Mouse (Mus musculus): Measurements from ENCODE around the gene Tlr4. TPM values are rescaled to one million over a fixed set of nuclear protein-coding genes. Genes with fewer than 3 reads are reported as not detected.

Gene Tlr4
- polyA plus RNA-seq (2016; fragmentation: Nextera tagmentation; extraction: Ambion mirVana): 0.74 and 1.2 TPM in 2 replicates

GRCm38 (mm10) chr4:66827463-66828162 is at the start of gene Tlr4:
TSS of gene Tlr4 (plus strand) at chr4:66827584.
- no peak within 1 kb of the TSS for H3K27ac ChIP-seq (replicated peaks)
- H3K27me3 ChIP-seq: no peaks in the 10 kb centered on the region
- no peak within 1 kb of the TSS for H3K4me2 ChIP-seq (replicated peaks)
- ATAC-seq (ENCODE audit: low FRiP score, low read depth): no peak
- no peak within 1 kb of the TSS for H3K9ac ChIP-seq (replicated peaks)
- WGBS: 78% methylated on average over 11 of the region's 11 CpGs
- no peaks in the 10 kb centered on the region for H3K36me3 ChIP-seq
- H3K4me1 ChIP-seq: no peaks in the 10 kb centered on the region
- no peak within 1 kb of the TSS for H3K4me3 ChIP-seq
- H3K9me3 ChIP-seq: no peaks in the 10 kb centered on the region

DNA sequence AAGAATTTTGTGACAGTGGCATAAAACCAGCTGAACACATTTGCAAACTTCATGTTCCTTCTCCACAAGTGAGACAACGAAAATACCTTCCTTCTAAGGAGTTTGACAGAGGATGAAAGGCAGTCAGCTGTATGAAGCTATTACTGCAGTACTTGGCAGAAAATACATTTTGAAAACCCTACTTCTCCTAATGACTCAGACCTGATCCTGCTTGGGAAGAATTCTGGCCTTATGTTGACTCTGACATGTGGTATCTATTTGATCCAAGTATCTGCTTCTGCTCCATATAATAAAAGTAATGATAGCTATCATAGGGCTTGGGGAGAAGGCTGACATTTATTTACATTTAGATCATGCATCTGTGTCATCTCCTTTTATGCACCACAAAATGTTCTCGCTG is 33.1 kb upstream of the Tlr4 start:
- no peak overlapping the region for H3K9ac ChIP-seq (replicated peaks)
- H3K27ac ChIP-seq (replicated peaks): no peak overlapping the region
- H3K27me3 ChIP-seq: no peaks in the 10 kb centered on the region
- 88% methylated on average over 2 of the region's 2 CpGs for WGBS
- H3K9me3 ChIP-seq: no peaks in the 10 kb centered on the region
- no peak for ATAC-seq (ENCODE audit: low FRiP score, low read depth)
- H3K4me1 ChIP-seq: no peaks in the 10 kb centered on the region
- no peak overlapping the region for H3K4me3 ChIP-seq
- H3K4me2 ChIP-seq (replicated peaks): no peak overlapping the region
- no peaks in the 10 kb centered on the region for H3K36me3 ChIP-seq

GRCm38 (mm10) chr4:66796683-66797082 is 30.7 kb upstream of the Tlr4 start:
- Histone ChIP-seq H3K27ac (replicated peaks) (no peak overlapping the region), H3K36me3 (no peaks in the 10 kb centered on the region), H3K4me1 (no peaks in the 10 kb centered on the region), H3K27me3 (no peaks in the 10 kb centered on the region), H3K9me3 (no peaks in the 10 kb centered on the region), H3K4me3 (no peak overlapping the region), H3K4me2 (replicated peaks) (no peak overlapping the region), H3K9ac (replicated peaks) (no peak overlapping the region)
- 96% methylated on average over 2 of the region's 2 CpGs for WGBS
- ATAC-seq (ENCODE audit: low FRiP score, low read depth): no peak

- ATAC-seq (ENCODE audit: low FRiP score, low read depth): no peak
- H3K9me3 ChIP-seq: no peaks in the 10 kb centered on the region
- 81% methylated on average over 4 of the region's 4 CpGs for WGBS
- no peaks in the 10 kb centered on the region for H3K4me1 ChIP-seq
- H3K9ac ChIP-seq (replicated peaks): no peak overlapping the region
- no peak overlapping the region for H3K27ac ChIP-seq (replicated peaks)
- H3K4me2 ChIP-seq (replicated peaks): no peak overlapping the region
- no peaks in the 10 kb centered on the region for H3K36me3 ChIP-seq
- no peaks in the 10 kb centered on the region for H3K27me3 ChIP-seq
- H3K4me3 ChIP-seq: no peak overlapping the region
These were observed 22.7 kb upstream of the Tlr4 start for GRCm38 (mm10) chr4:66804552-66805301.

GRCm38 (mm10) chr4:66805747-66806146 is 21.6 kb upstream of the Tlr4 start:
- H3K4me2 ChIP-seq (replicated peaks): no peak overlapping the region
- no peaks in the 10 kb centered on the region for H3K9me3 ChIP-seq
- no peaks in the 10 kb centered on the region for H3K36me3 ChIP-seq
- no peak for ATAC-seq (ENCODE audit: low FRiP score, low read depth)
- H3K27ac ChIP-seq (replicated peaks): no peak overlapping the region
- H3K9ac ChIP-seq (replicated peaks): no peak overlapping the region
- H3K4me3 ChIP-seq: no peak overlapping the region
- no peaks in the 10 kb centered on the region for H3K4me1 ChIP-seq
- no peaks in the 10 kb centered on the region for H3K27me3 ChIP-seq

DNA sequence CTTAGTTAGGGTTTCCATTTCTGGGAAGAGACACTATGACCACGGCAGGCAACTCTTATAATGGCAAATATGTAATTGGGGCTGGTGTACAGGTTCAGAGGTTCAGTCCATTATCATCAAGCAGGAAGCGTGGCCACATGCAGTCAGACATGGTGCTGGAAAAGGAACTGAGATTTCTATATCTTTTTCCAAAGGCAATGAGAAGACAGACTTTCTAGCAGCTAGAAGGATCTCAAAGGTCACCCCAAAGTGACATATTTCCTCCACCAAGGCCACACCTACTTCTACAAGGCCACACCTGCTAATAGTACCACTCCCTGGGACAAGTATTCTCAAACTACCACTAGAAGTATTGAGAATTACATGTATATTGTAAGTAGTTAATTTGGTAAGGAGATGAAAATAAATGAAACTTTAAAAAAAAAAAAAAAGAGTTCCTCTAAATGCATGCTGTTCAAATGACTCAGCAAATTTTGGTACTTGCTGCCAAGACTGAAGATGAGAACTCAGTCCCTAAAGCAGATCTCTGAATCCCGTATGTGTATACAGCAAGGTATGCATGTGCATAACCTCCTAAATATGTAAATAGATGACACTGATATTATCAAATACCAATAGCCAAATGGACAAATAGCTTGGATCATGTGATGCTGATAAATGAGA is 10.9 kb upstream of the Tlr4 start:
- Histone ChIP-seq H3K4me2 (replicated peaks) (no peak overlapping the region), H3K4me3 (no peak overlapping the region), H3K9me3 (no peaks in the 10 kb centered on the region), H3K27me3 (no peaks in the 10 kb centered on the region), H3K9ac (replicated peaks) (no peak overlapping the region), H3K4me1 (no peaks in the 10 kb centered on the region), H3K27ac (replicated peaks) (no peak overlapping the region), H3K36me3 (no peaks in the 10 kb centered on the region)
- WGBS: 81% methylated on average over 3 of the region's 3 CpGs
- ATAC-seq (ENCODE audit: low FRiP score, low read depth): no peak

- Histone ChIP-seq H3K9me3 (no peaks in the 10 kb centered on the region), H3K36me3 (no peaks in the 10 kb centered on the region), H3K9ac (replicated peaks) (no peak overlapping the region), H3K4me2 (replicated peaks) (no peak overlapping the region), H3K27me3 (no peaks in the 10 kb centered on the region), H3K4me3 (no peak overlapping the region), H3K27ac (replicated peaks) (no peak overlapping the region), H3K4me1 (no peaks in the 10 kb centered on the region)
- no peak for ATAC-seq (ENCODE audit: low FRiP score, low read depth)
- 65% methylated on average over 2 of the region's 2 CpGs for WGBS
These were observed 6.2 kb upstream of the Tlr4 start for GRCm38 (mm10) chr4:66821171-66821570.

DNA sequence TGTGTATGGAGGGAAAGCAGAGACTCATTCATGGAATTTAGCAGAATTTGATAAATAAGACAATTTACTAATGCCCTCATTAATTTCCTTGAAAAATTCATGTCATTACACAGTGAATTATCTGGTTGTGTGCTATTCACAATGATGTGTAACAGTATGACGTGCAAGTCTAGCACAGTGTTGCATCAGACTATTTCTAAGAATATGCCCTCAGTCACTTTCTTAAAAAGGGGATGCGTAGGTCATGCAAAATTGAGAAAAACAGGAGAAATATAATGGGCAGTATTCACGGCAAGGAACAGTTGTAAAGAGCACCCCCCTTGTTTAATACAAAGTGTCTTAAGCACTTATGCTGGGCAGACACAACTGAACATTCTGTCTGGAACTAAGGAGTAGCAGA is 5.6 kb upstream of the Tlr4 start:
- no peaks in the 10 kb centered on the region for H3K36me3 ChIP-seq

GRCm38 (mm10) chr4:66828163-66828668 is 832 bp downstream of the Tlr4 start:
- no peak overlapping the region for H3K9ac ChIP-seq (replicated peaks)
- H3K27ac ChIP-seq (replicated peaks): no peak overlapping the region
- H3K9me3 ChIP-seq: no peaks in the 10 kb centered on the region
- no peaks in the 10 kb centered on the region for H3K36me3 ChIP-seq
- 78% methylated on average over 6 of the region's 6 CpGs for WGBS
- no peak for ATAC-seq (ENCODE audit: low FRiP score, low read depth)
- no peaks in the 10 kb centered on the region for H3K27me3 ChIP-seq
- H3K4me1 ChIP-seq: no peaks in the 10 kb centered on the region
- no peak overlapping the region for H3K4me2 ChIP-seq (replicated peaks)
- no peak overlapping the region for H3K4me3 ChIP-seq

More for the DNA sequence above, 5.6 kb upstream of the Tlr4 start:
- Histone ChIP-seq H3K9ac (replicated peaks) (no peak overlapping the region), H3K9me3 (no peaks in the 10 kb centered on the region), H3K4me3 (no peak overlapping the region), H3K27me3 (no peaks in the 10 kb centered on the region), H3K4me1 (no peaks in the 10 kb centered on the region), H3K27ac (replicated peaks) (no peak overlapping the region), H3K4me2 (replicated peaks) (no peak overlapping the region)
- WGBS: 86% methylated on average over 3 of the region's 3 CpGs
- no peak for ATAC-seq (ENCODE audit: low FRiP score, low read depth)

- H3K27me3 ChIP-seq: no peaks in the 10 kb centered on the region
- no peak overlapping the region for H3K9ac ChIP-seq (replicated peaks)
- no peaks in the 10 kb centered on the region for H3K9me3 ChIP-seq
- no peaks in the 10 kb centered on the region for H3K36me3 ChIP-seq
- 47% methylated on average over 5 of the region's 5 CpGs for WGBS
- H3K4me3 ChIP-seq: no peak overlapping the region
- no peak overlapping the region for H3K4me2 ChIP-seq (replicated peaks)
- ATAC-seq (ENCODE audit: low FRiP score, low read depth): no peak
- H3K27ac ChIP-seq (replicated peaks): no peak overlapping the region
- H3K4me1 ChIP-seq: no peaks in the 10 kb centered on the region
These were observed 1.3 kb downstream of the Tlr4 start for GRCm38 (mm10) chr4:66828686-66829085.

DNA sequence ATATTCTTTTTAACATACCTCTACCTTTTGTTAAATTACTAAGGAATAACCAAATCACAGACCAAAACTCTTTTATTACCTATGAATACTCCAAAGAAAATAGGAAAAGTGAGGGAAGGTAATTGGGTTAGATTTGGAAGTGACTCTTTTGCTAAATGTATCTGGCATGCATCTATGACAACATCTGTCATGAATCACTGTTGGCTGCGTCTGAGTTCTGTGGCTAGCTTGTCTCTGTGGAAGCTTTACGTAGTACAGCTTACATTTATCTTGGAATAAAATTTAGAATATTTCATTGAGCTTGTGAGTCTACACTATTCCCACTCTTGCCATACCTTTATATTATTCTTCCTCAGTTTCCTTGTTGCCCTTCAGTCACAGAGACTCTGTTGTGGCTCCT is 10.7 kb downstream of the Tlr4 start:
- Histone ChIP-seq H3K27me3 (no peaks in the 10 kb centered on the region), H3K4me2 (replicated peaks) (no peak overlapping the region), H3K4me3 (no peak overlapping the region), H3K4me1 (no peaks in the 10 kb centered on the region), H3K27ac (replicated peaks) (no peak overlapping the region), H3K36me3 (no peaks in the 10 kb centered on the region), H3K9me3 (no peaks in the 10 kb centered on the region), H3K9ac (replicated peaks) (no peak overlapping the region)
- 85% methylated on average over 2 of the region's 2 CpGs for WGBS
- no peak for ATAC-seq (ENCODE audit: low FRiP score, low read depth)

DNA sequence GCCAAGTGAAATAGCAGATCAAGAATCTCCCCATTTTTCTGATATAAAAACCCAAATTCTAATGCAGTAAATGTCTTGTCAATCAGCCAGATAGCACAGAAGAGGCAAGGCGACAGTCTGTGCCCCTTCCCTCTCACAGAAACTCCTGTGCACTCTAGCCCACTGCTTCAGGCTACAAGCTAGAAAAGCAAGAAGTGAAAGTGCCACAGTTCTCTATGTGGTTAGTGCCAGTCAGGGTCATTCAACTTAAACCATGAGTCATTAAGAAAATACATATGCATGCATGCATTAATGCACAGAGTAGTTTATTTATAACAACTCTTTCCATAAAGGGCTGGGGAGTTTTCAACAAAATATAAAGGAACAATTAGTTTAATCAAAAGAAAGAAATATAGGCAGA is 15.9 kb downstream of the Tlr4 start:
- Histone ChIP-seq H3K4me2 (replicated peaks) (no peak overlapping the region), H3K4me3 (no peak overlapping the region), H3K27ac (replicated peaks) (no peak overlapping the region), H3K9ac (replicated peaks) (no peak overlapping the region), H3K9me3 (no peaks in the 10 kb centered on the region), H3K27me3 (no peaks in the 10 kb centered on the region), H3K4me1 (no peaks in the 10 kb centered on the region), H3K36me3 (no peaks in the 10 kb centered on the region)
- ATAC-seq (ENCODE audit: low FRiP score, low read depth): no peak
- WGBS: 69% methylated on average over 1 of the region's 1 CpGs
